Mouse (Mus musculus): ENCODE measurements around the gene Efcc1. TPM values are rescaled to one million over a fixed set of nuclear protein-coding genes. Genes with fewer than 3 reads are reported as not detected.

Gene Efcc1
- total RNA-seq (2023): not detected

DNA sequence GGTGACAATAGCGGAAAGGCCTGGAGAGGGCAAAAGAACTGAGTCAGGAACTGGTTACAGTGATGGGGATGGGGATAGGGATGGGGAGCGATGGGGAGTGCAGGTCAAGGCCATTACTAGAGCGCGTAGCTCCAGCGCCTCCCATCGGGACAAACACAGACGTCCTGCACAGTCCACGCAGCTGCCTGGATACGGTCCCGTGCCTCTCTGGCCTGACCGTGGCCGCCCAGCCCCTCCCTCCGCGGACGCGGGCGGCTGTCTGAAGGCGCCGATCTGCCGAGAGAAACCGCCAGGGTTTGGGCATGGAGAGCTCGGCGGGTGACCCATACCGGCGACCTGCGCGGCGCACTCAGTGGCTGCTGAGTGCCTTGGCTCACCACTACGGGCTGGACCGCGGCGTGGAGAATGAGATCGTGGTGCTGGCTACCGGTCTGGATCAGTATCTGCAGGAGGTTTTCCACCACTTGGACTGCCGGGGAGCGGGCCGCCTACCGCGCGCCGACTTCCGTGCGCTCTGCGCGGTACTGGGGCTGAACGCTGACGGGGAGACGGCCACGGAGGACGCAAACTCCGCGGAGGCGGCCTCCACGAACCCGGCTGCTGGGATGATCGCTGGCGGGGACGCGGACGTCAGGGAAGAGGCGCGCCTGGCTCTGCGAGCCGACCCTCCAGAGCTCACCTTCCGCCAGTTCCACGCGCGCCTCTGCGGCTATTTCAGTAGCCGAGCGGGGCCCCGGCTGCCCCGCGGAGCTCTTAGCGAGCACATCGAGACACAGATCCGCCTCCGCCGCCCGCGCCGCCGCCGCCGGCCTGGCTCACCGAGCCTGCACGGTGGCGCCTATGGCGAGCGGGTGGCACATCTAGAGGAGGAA, at the start of gene Efcc1:
TSS of gene Efcc1 (plus strand) at position 279 of the 872 bp plus-strand sequence.

DNA sequence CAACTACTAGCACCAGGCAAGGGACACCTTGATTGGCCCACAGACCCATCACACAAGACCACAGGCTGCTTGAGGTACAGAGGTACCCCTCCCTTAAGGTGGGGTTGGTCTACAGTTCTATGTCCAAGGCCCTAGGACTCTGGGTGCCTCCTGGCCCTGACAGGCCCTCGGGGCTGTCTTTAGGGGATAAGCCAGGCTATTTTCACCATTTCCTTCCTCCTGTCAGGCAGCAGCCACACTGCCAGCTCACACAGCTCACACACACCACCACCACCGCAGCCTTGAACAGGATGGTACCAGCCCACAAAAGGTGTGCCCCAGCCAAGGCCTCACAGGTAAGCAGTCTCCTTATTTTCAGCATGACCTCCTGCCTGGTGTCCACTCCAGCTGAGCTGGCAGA, 47.2 kb downstream of the Efcc1 start, which contains the start of gene Gp9:
TSS of gene Gp9 (plus strand) at position 231 of the 400 bp plus-strand sequence.

Other genes starting within 250 kb of the Efcc1 start
- gene Arhgap25, start 197.6 kb upstream of the Efcc1 start, total RNA-seq (2023): 78.8 TPM
- 0.24 TPM for gene Prokr1, start 140.1 kb upstream of the Efcc1 start, total RNA-seq (2023)
- gene Aplf, start 58.7 kb upstream of the Efcc1 start, total RNA-seq (2023): 3.7 TPM
- gene Gp9, start 47.2 kb downstream of the Efcc1 start, total RNA-seq (2023): not detected
- 24.9 TPM for gene Rab43, start 81.3 kb downstream of the Efcc1 start, total RNA-seq (2023)
- 3.7 TPM for gene Gm45140, start 104.9 kb downstream of the Efcc1 start, total RNA-seq (2023)
- 106 TPM for gene Isy1, start 107.9 kb downstream of the Efcc1 start, total RNA-seq (2023)
- 483 TPM for gene Cnbp, start 120.2 kb downstream of the Efcc1 start, total RNA-seq (2023)
- 162 TPM for gene Copg1, start 156.9 kb downstream of the Efcc1 start, total RNA-seq (2023)
- gene Hmces, start 183.1 kb downstream of the Efcc1 start, total RNA-seq (2023): 34.9 TPM

Data from CD8-positive naive resting alpha-beta T cell, adult 57 days (primary cell).